8 mouse cellular contexts compared by ENCODE assay signal in genomic region chr6:122601615-122602014, GRCm38 (mm10). TPM values are rescaled to one million over a fixed set of nuclear protein-coding genes. Genes with fewer than 3 reads are reported as not detected.
DNase-seq lines count a peak whose midpoint lies in the region; ATAC-seq and TF ChIP-seq lines count a peak whose summit lies in the region.

No protein-coding gene starts in this region.

- no peak for TF ChIP-seq POLR2A in cortical plate, adult 2 months (IDR thresholded peaks at IDR 0.05; ENCODE audit: extremely low read depth, insufficient read depth, low read length)

- DNase-seq in kidney, adult 18-20 months, result no peak
- DNase-seq in hindbrain, postnatal 0 days (ENCODE audit: low spot score), result no peak
- no peak for DNase-seq in midbrain, postnatal 0 days (ENCODE audit: low spot score)
- no peak for DNase-seq in ovary, postnatal 36 days (ENCODE audit: low spot score)
- no peak for DNase-seq in left cerebral cortex, adult 11 months (ENCODE audit: low spot score)
- DNase-seq in layer of hippocampus, postnatal 10 days (ENCODE audit: low spot score in 2 of 2), result no peak

- H3K27me3 ChIP-seq in kidney, embryonic 16.5 days (ENCODE audit: insufficient read depth, low read length), result no peaks in the 10 kb centered on the region
- no peaks in the 10 kb centered on the region for H3K27me3 ChIP-seq in hindbrain, postnatal 0 days (ENCODE audit: insufficient read depth, low read length)
- no peaks in the 10 kb centered on the region for H3K27me3 ChIP-seq in midbrain, postnatal 0 days (ENCODE audit: insufficient read depth, low read length)

- H3K36me3 ChIP-seq in kidney, embryonic 16.5 days (ENCODE audit: insufficient read depth, low read length), result no peaks in the 10 kb centered on the region
- no peaks in the 10 kb centered on the region for H3K36me3 ChIP-seq in hindbrain, postnatal 0 days (ENCODE audit: insufficient read depth, low read length)
- no peaks in the 10 kb centered on the region for H3K36me3 ChIP-seq in midbrain, postnatal 0 days (ENCODE audit: insufficient read depth, low read length)

- WGBS in kidney, embryonic 16.5 days, result 84% methylated on average over 3 of the region's 3 CpGs
- WGBS in hindbrain, postnatal 0 days, result 87% methylated on average over 3 of the region's 3 CpGs
- 91% methylated on average over 3 of the region's 3 CpGs for WGBS in midbrain, postnatal 0 days

- H3K9me3 ChIP-seq in kidney, embryonic 16.5 days (ENCODE audit: low read length), result no peaks in the 10 kb centered on the region
- no peaks in the 10 kb centered on the region for H3K9me3 ChIP-seq in hindbrain, postnatal 0 days (ENCODE audit: low read length)
- no peaks in the 10 kb centered on the region for H3K9me3 ChIP-seq in midbrain, postnatal 0 days (ENCODE audit: low read length)

- H3K9ac ChIP-seq in kidney, embryonic 16.5 days (replicated peaks; ENCODE audit: low read length), result peak overlapping the region; percentile 70; the same call in 1 of the 2 replicates
- H3K9ac ChIP-seq in hindbrain, postnatal 0 days (replicated peaks; ENCODE audit: low read length), result no peak overlapping the region
- no peak overlapping the region for H3K9ac ChIP-seq in midbrain, postnatal 0 days (replicated peaks; ENCODE audit: low read length, poor library complexity, severe bottlenecking)

- ATAC-seq in kidney, embryonic 16.5 days (ENCODE audit: low FRiP score, low TSS enrichment), result no peak
- ATAC-seq in hindbrain, postnatal 0 days, result no peak
- no peak for ATAC-seq in midbrain, postnatal 0 days (ENCODE audit: low FRiP score)

- no peak overlapping the region for H3K27ac ChIP-seq in kidney, embryonic 16.5 days (ENCODE audit: low read length)
- no peak overlapping the region for H3K27ac ChIP-seq in cortical plate, adult 2 months (ENCODE audit: insufficient read depth, low read length)
- no peak overlapping the region for H3K27ac ChIP-seq in hindbrain, postnatal 0 days
- H3K27ac ChIP-seq in midbrain, postnatal 0 days (ENCODE audit: low read depth, low read length), result no peak overlapping the region

- H3K4me1 ChIP-seq in kidney, embryonic 16.5 days (ENCODE audit: insufficient read depth, low read length), result 0 out of 2 replicates have a peak, but pooled peaks cover 2% of the 10 kb centered on the region
- no peaks in the 10 kb centered on the region for H3K4me1 ChIP-seq in cortical plate, adult 2 months (ENCODE audit: control insufficient read depth, insufficient read depth, low read length)
- H3K4me1 ChIP-seq in hindbrain, postnatal 0 days (ENCODE audit: insufficient read depth, low read length), result no peaks in the 10 kb centered on the region
- no peaks in the 10 kb centered on the region for H3K4me1 ChIP-seq in midbrain, postnatal 0 days (ENCODE audit: insufficient read depth, low read length)

- no peak for TF ChIP-seq CTCF in cortical plate, adult 2 months (IDR thresholded peaks at IDR 0.05; ENCODE audit: extremely low read depth, insufficient read depth, low read length)
- TF ChIP-seq CTCF in hindbrain, postnatal 0 days (IDR thresholded peaks at IDR 0.05; ENCODE audit: low read depth), result no peak
- no peak for TF ChIP-seq CTCF in midbrain, postnatal 0 days (IDR thresholded peaks at IDR 0.05)

- H3K4me2 ChIP-seq in kidney, embryonic 16.5 days (replicated peaks; ENCODE audit: low read depth, low read length), result peak overlapping the region; percentile 72
- peak overlapping the region; percentile 71 for H3K4me2 ChIP-seq in hindbrain, postnatal 0 days (ENCODE audit: low read depth, low read length)
- no peak overlapping the region for H3K4me2 ChIP-seq in midbrain, postnatal 0 days (ENCODE audit: low read depth, low read length, poor library complexity, severe bottlenecking)

- peak overlapping the region; percentile 60 for H3K4me3 ChIP-seq in kidney, embryonic 16.5 days (ENCODE audit: low read length)
- H3K4me3 ChIP-seq in cortical plate, adult 2 months (ENCODE audit: insufficient read depth, low read length), result peak overlapping the region; percentile 47; the same call in 1 of the 2 replicates
- H3K4me3 ChIP-seq in hindbrain, postnatal 0 days (ENCODE audit: low read length), result peak overlapping the region; percentile 45; the same call in 1 of the 2 replicates
- peak overlapping the region; percentile 39; the same call in 1 of the 2 replicates for H3K4me3 ChIP-seq in midbrain, postnatal 0 days (ENCODE audit: low read depth, low read length)

RNA-seq across cellular contexts. Expression of gene Apobec1, which starts 0.6 kb away (rescaled TPM):
- 2.3 and 3.2 TPM in 2 replicates for polyA plus RNA-seq in kidney, embryonic 16.5 days (2015; fragmentation: Nextera tagmentation; extraction: Ambion mirVana)
- 3.1 and 4.5 TPM in 2 replicates for polyA plus RNA-seq in cortical plate, adult 2 months (2012; rRNA removed)
- 2.9 and 7.6 TPM in 2 replicates for total RNA-seq in hindbrain, postnatal 0 days (2014; rRNA removed)
- polyA plus RNA-seq in hindbrain, postnatal 0 days (2015; fragmentation: Nextera tagmentation; extraction: Ambion mirVana), result 1.6 and 2.1 TPM in 2 replicates
- 0.88 and 0.90 TPM in 2 replicates for total RNA-seq in midbrain, postnatal 0 days (2014; rRNA removed)
- 1.7 and 2.1 TPM in 2 replicates for polyA plus RNA-seq in midbrain, postnatal 0 days (2015; fragmentation: Nextera tagmentation; extraction: Ambion mirVana)
- total RNA-seq in layer of hippocampus, postnatal 10 days (2021), result 1 to 10 TPM; 2.0 to 2.4 TPM

RNA-seq across cellular contexts. Expression of gene Gdf3, which starts 8.3 kb away (rescaled TPM):
- polyA plus RNA-seq in kidney, embryonic 16.5 days (2015; fragmentation: Nextera tagmentation; extraction: Ambion mirVana), result not detected in 2 replicates
- not detected in 2 replicates for polyA plus RNA-seq in cortical plate, adult 2 months (2012; rRNA removed)
- total RNA-seq in hindbrain, postnatal 0 days (2014; rRNA removed), result 1.1 and 1.6 TPM in 2 replicates
- polyA plus RNA-seq in hindbrain, postnatal 0 days (2015; fragmentation: Nextera tagmentation; extraction: Ambion mirVana), result 0.19 and 0.29 TPM in 2 replicates
- not detected in 2 replicates for total RNA-seq in midbrain, postnatal 0 days (2014; rRNA removed)
- polyA plus RNA-seq in midbrain, postnatal 0 days (2015; fragmentation: Nextera tagmentation; extraction: Ambion mirVana), result not detected in 2 replicates
- total RNA-seq in layer of hippocampus, postnatal 10 days (2021), result not detected

RNA-seq across cellular contexts. Expression of gene Dppa3, which starts 24.6 kb away (rescaled TPM):
- polyA plus RNA-seq in kidney, embryonic 16.5 days (2015; fragmentation: Nextera tagmentation; extraction: Ambion mirVana), result not detected in 2 replicates
- polyA plus RNA-seq in cortical plate, adult 2 months (2012; rRNA removed), result not detected in 2 replicates
- not detected in 2 replicates for total RNA-seq in hindbrain, postnatal 0 days (2014; rRNA removed)
- not detected in 2 replicates for polyA plus RNA-seq in hindbrain, postnatal 0 days (2015; fragmentation: Nextera tagmentation; extraction: Ambion mirVana)
- total RNA-seq in midbrain, postnatal 0 days (2014; rRNA removed), result not detected in 2 replicates
- not detected in 2 replicates for polyA plus RNA-seq in midbrain, postnatal 0 days (2015; fragmentation: Nextera tagmentation; extraction: Ambion mirVana)
- not detected for total RNA-seq in layer of hippocampus, postnatal 10 days (2021)

RNA-seq across cellular contexts. Expression of gene Aicda, which starts 48.0 kb away (rescaled TPM):
- not detected in 2 replicates for polyA plus RNA-seq in kidney, embryonic 16.5 days (2015; fragmentation: Nextera tagmentation; extraction: Ambion mirVana)
- polyA plus RNA-seq in cortical plate, adult 2 months (2012; rRNA removed), result not detected in 2 replicates
- 1.9 TPM in 1 of 2 replicates, not detected in the other for total RNA-seq in hindbrain, postnatal 0 days (2014; rRNA removed)
- 0.38 and 0.67 TPM in 2 replicates for polyA plus RNA-seq in hindbrain, postnatal 0 days (2015; fragmentation: Nextera tagmentation; extraction: Ambion mirVana)
- total RNA-seq in midbrain, postnatal 0 days (2014; rRNA removed), result 0.11 and 1.3 TPM in 2 replicates
- polyA plus RNA-seq in midbrain, postnatal 0 days (2015; fragmentation: Nextera tagmentation; extraction: Ambion mirVana), result 0.49 and 0.53 TPM in 2 replicates
- total RNA-seq in layer of hippocampus, postnatal 10 days (2021), result not detected
